Mouse (Mus musculus) gastrocnemius, postnatal 36 days (tissue): ENCODE measurements around the gene Cdiptos. TPM values are rescaled to one million over a fixed set of nuclear protein-coding genes. Genes with fewer than 3 reads are reported as not detected.

Experiments
- DNase-seq, 2 experiments: peaks; one replicate each; pipeline ENCODE4 v3.0.0; 2022
- intact Hi-C: fragments of 180-260 bp; cut with DNase I; formaldehyde crosslinking; loops from one replicate; pipeline ENCODE4 v1.15.1; 2025
- total RNA-seq, 2 experiments: library from RNA; stranded (reverse); gene quantifications; 2 replicates each; pipeline ENCODE4 v1.2.3; 2021

The Cdiptos gene
- total RNA-seq, 2 experiments from 2014 or later = 0.43 to 0.44 TPM

- intact Hi-C loops = loop anchor here (5.0 kb wide), 1 partner anchor 37 kb away; the partner anchor contains the start of genes Gm42742 and Prrt2
- no peak for DNase-seq
Measured at GRCm38 (mm10) chr7:126984667-126985444, 9.0 kb upstream of the Cdiptos start.

DNA sequence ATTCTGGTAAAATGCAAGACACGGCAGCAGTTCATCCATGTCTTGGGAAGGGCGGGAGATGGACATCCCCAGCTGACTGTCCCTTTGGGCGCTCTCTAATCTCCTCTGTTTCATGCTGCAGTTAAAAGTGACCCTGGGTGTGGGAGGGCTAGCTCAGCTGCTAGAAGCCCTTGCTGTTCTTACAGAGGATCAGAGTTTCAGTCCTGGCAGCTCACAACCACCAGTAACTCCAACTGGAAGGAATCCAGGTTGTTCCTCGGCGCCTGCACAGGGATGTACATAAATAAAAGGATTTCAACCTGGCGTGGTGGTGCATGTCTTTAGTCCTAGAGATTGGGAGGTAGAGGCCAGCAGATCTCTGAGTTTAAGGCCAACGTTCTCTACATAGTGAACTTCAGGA is 7.2 kb upstream of the Cdiptos start:
- no peak for DNase-seq
- intact Hi-C loops = no loop called here

GRCm38 (mm10) chr7:126982054-126982453 is 6.2 kb upstream of the Cdiptos start:
- intact Hi-C loops = no loop called here
- no peak for DNase-seq

GRCm38 (mm10) chr7:126981601-126982000 is 5.7 kb upstream of the Cdiptos start:
- intact Hi-C loops = no loop called here
- no peak for DNase-seq

DNA sequence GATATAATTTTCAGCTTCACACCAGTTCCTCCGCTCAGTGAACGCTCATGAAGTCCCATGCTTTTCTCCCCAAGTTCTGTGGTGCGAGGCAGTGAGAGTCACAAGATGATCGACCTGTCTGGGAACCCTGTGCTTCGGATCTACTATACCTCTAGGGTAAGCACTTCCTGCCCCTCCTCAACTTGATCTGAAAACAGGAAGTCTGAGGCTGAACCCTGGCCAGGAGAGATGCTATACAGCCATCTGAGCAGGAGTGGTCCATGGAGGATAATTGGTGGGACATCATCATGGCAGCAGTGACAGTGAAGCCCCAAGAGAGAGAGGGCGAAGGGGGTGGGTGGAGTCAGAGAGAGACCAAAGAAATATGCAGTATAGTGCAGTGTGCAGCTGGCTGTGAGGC is 2.9 kb upstream of the Cdiptos start:
- intact Hi-C loops = loop anchor here (5.0 kb wide), 1 partner anchor 38 kb away; the partner anchor contains the start of genes Pagr1a and Pagr1b
- DNase-seq = no peak

GRCm38 (mm10) chr7:126976878-126977459 is 1.1 kb upstream of the Cdiptos start:
- DNase-seq = no peak

GRCm38 (mm10) chr7:126975893-126975949 is 177 bp downstream of the Cdiptos start, which contains the start of gene Cdipt:
Gene Cdipt, plus strand, starts transcription at chr7:126975914.
- intact Hi-C loops = loop anchor here (5.0 kb wide), 1 partner anchor 42 kb away; the partner anchor contains the start of genes Pagr1a and Pagr1b

More at GRCm38 (mm10) chr7:126976878-126977459, 1.1 kb upstream of the Cdiptos start:
- intact Hi-C loops = loop anchor here (5.0 kb wide), 1 partner anchor 40 kb away; the partner anchor contains the start of genes Pagr1a and Pagr1b

DNA sequence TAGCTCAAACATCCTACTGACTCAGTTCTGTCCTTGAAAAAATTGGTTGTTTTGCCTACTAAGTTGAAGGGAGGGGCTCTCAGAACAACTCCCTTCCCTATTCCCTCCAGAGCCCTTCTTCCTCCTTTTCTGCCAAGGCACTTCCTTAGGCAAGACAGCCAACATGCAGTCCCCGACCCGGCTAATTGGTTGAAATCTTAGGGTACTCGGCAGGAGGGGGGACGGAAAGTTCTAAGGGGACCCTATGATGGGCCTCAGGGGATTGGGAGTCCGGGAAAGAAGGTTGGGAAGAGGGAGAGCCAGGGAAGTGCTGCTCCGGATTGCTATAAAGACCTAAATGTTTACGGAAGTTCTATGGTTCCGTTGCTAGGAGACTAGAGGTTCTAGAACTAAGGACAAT is 405 bp downstream of the Cdiptos start:
- intact Hi-C loops = loop anchor here (5.0 kb wide), 1 partner anchor 42 kb away; the partner anchor contains the start of genes Pagr1a and Pagr1b
- no peak for DNase-seq

More at GRCm38 (mm10) chr7:126975893-126975949, 177 bp downstream of the Cdiptos start, which contains the start of gene Cdipt:
- DNase-seq = no peak

GRCm38 (mm10) chr7:126967361-126967760 is 8.5 kb downstream of the Cdiptos start:
- intact Hi-C loops = no loop called here
- no peak for DNase-seq

- intact Hi-C loops = no loop called here
- no peak for DNase-seq
Measured at GRCm38 (mm10) chr7:126965568-126965967, 10.3 kb downstream of the Cdiptos start.

DNA sequence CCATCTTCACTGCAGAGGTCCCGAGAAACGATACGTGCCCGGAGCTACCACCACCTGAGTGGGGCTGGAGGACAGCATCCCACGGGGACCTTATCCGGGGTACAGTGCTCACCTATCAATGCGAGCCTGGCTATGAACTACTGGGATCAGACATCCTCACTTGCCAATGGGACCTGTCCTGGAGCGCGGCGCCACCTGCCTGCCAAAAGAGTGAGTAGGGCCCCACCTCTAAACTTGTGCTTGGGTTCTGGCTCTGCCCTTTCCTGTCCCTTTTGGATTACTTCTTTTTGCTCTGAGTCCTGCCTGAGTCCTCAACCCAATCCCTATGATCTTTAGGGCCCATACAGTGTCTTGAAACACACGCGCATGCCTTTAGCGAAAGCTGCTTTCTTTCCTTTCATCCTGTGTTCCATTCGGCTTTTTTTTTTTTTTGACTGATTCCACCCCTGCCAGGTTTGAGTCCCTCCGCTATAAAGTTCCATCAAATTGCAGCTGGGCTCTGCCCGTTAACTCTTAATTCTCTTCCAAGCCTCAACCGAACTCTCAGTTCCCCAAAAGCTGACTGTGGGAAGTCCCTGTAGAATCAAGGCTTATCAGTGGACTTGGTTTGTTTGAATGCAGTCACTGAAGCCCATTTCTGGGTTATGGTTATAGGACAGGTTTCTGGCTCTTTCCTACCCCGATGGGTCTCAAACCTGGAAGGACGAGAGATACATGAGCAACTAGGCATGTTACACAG is 12.2 kb downstream of the Cdiptos start:
- intact Hi-C loops = loop anchor here (5.0 kb wide), 1 partner anchor 141 kb away; no protein-coding TSS in a partner anchor
- DNase-seq = no peak

GRCm38 (mm10) chr7:126961965-126962364 is 13.9 kb downstream of the Cdiptos start:
- no peak for DNase-seq
- intact Hi-C loops = loop anchor here (5.0 kb wide), 1 partner anchor 140 kb away; no protein-coding TSS in a partner anchor

DNA sequence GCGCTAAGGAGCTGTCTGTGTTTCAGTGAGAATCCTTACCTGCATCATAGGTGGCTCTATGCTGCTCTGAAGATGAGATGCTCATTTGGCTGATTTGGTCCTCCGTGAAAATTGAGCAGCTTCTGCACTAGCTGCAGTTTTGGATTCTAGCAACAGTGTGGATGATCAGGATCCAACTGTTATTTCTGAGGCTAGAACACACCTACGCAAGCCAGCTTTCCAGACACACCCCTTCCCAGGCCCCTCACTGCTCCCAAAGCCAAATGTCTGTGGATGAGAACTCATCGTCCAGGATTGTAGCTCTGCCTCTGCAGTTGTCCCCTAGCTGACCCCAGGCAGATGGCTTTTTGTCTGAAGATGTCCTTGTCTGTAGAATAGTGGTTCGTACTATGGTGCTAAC is 14.8 kb downstream of the Cdiptos start:
- intact Hi-C loops = loop anchor here (5.0 kb wide), 1 partner anchor 139 kb away; no protein-coding TSS in a partner anchor
- no peak for DNase-seq

DNA sequence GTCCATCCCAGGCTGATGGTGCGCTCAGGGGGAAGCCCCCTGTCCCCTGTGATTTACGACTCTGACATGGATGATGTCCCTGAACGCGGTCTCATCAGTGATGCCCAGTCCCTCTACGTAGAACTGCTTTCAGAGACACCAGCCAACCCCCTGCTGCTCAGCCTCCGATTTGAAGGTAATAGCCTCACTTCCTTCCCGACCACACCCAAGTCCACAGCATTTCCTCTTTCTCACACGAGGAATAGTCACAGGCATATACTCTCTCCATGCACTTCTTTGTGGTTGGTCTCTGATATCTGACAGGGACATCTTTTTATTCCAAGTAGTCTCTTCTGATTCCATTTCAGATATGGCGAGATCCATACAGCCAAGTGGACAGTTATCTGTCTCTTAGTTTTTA is 16.1 kb downstream of the Cdiptos start:
- no peak for DNase-seq
- intact Hi-C loops = loop anchor here (5.0 kb wide), 1 partner anchor 137 kb away; no protein-coding TSS in a partner anchor

- intact Hi-C loops = no loop called here
- no peak for DNase-seq
Measured at GRCm38 (mm10) chr7:126955125-126955524, 20.8 kb downstream of the Cdiptos start.

DNA sequence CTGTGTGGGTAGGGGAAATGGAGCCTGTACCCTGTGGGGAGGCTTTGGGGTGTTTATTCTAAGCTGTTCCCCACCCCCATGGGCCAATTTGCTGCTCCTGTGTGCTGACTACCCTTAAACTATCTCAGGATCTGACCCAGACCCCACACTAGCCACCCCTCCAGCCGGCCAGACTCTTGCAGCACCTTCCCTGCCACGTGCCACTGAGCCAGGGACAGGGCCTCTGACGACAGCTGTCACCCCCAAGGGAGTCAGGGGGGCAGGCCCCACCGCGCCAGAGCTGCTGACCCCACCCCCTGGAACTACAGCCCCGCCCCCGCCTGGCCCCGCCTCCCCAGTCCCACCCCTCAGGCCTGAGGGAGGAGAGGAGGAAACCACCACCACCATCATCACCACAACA is 23.3 kb downstream of the Cdiptos start:
- DNase-seq = no peak

DNA sequence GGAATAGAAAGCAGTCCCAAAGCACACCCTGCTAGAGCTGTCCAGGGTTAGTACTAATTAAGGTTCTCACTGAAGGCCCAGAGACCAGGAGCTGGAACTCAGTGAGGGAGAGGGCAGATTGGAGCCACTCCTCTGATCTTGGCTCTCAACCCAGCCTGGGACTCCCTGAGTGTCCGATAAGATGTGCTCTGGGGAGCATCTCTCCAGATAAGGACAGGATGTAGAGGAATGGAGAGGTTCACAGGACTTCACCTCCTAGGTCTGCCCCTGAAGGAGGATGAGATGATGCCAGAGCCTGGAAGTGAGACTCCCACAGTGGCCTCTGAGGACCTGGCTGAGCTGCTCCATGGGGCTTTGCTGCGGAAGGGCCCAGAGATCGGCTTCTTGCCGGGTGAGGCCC is 24.2 kb downstream of the Cdiptos start:
- intact Hi-C loops = no loop called here
- no peak for DNase-seq

More for the DNA sequence above, 23.3 kb downstream of the Cdiptos start:
- intact Hi-C loops = no loop called here

GRCm38 (mm10) chr7:126950647-126951615 is 25.0 kb downstream of the Cdiptos start:
- intact Hi-C loops = no loop called here
- DNase-seq = no peak

GRCm38 (mm10) chr7:126949793-126950646 is 25.9 kb downstream of the Cdiptos start, which contains the start of gene Sez6l2:
Gene Sez6l2, plus strand, starts transcription at chr7:126950563.
- intact Hi-C loops = loop anchor here (5.0 kb wide), 1 partner anchor 118 kb away; the partner anchor contains the start of gene 4930451I11Rik
- peak; percentile 80 to 85 for DNase-seq
